Mouse (Mus musculus) E14TG2a.4 (cell line): ENCODE measurements at regions not wholly inside any gene's neighbourhood (a gene's known extent, or its start where the extent isn't known, plus 50 kb on each side); places are given as distances from the start of the nearest gene placed in this dataset.
A peak's percentile ranks its signal among the peaks of the same experiment; 100 is the strongest.

ENCODE experiments used
- CTCF ChIP-seq: conservative IDR thresholded peaks from 2 replicates; pipeline ENCODE4 v1.5.1; 2014; ENCODE audit warnings: low read length
- POU5F1 ChIP-seq: IDR thresholded peaks from 2 replicates; pipeline ENCODE4 v1.6.1; 2014; ENCODE audit warnings: low read length, borderline replicate concordance

DNA sequence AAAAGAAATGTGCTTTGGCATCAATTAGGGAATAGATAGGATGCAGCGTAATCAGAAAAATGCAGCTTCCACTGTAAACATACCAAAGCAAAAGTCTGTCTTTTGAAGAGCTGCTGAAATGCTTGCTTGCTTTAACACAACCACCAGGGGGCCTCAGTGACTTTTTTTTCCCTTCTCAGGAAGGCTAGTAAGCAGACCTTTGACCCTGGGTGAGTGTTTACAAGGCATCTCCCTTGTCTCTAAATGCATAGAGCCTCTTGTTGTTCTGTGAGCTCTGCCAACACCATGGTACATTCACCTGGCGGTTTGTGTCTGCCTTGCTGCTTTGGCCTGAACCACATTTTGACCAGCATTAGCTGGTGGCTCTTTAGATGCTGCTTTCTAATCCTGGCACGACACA lies 191.9 kb upstream of the C9orf72 start:
- TF ChIP-seq CTCF = peak; percentile 67
- TF ChIP-seq POU5F1 = no peak
